Mouse (Mus musculus): ENCODE data around the gene Plxna1.

DNA sequence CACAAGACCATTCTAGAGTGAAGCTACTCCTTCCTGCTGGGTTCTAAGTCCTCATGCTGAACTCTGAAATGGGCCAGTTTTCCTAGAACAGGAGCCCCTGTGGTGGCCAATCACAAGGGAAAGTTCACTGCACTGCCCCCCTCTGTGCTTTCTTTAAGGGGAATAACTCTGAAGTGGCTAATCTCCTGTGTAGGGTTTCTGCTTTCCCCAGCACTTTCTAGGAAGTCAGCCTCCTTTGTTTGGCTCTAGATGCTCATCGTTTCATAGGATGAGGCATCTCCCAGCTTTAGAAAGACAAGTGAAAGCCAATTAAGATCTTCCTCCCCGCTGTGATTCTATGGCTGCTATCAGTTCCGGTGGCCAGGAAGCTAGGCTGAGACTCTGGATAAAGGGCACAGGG lies 18.3 kb upstream of the Plxna1 start:
- TF ChIP-seq CTCF (conservative IDR thresholded peaks at IDR 0.05; ENCODE audit: low read length), result no peak
- no peak for TF ChIP-seq POU5F1 (IDR thresholded peaks at IDR 0.05; ENCODE audit: borderline replicate concordance, low read length)
